Mouse (Mus musculus) hematopoietic multipotent progenitor cell, adult 10-12 weeks (in vitro differentiated cells): Measurements from ENCODE around the gene Stum. TPM values are rescaled to one million over a fixed set of nuclear protein-coding genes. Genes with fewer than 3 reads are reported as not detected.

ENCODE experiments used
- polyA plus RNA-seq: library from polyadenylated mRNA; stranded (reverse); fragments of >175 nt; gene quantifications from 2 replicates; pipeline ENCODE4 v1.2.3, GENCODE M21; 2012; ENCODE audit warnings: low replicate concordance

The Stum gene
- 0.15 and 0.51 TPM in 2 replicates for polyA plus RNA-seq

DNA sequence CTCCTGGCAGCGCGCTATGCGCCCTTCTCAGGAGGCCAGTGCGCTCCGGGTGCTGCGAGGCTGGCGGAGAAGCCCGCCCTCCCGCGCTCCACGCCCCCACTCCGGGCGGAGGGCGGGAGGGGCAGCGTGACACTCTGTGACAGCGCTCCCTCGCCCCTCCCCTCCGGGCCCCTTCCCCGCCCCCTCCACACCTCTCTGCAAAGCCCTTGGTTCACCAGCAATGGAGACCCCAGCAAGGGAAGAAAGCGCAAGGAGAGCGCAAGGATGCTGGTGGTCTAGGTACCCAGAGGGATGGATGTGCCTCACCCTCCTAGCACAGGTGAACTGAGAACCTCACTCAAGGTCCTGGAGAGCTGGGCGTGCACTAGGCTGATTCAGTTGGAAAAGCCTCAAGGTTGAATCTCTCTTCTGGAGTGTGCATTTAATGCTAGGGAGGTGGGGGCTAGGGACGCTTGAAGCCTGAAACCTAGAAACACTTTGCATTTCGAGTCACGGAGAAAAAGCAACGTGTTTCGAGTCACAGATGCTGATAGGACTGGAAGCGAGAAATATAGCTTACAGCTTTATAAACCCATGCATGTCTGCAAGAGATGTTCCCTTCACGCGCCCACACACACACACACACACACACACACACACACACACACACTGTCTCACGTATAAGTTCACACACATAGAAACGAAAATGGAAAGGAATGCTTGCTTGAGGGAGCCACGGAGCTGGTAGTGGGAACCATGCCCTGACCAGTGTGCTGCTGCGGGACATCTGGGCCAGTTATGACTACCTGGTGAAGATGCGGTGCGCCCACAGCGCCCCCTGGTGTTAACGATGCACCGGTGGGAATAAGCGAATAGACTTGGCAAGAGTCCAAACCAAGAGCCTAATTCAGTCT is at the start of gene Stum:
Stum (minus strand) TSS at position 106 of the 893 bp plus-strand sequence.

Other genes with a start within 250 kb of the Stum start
- gene Psen2, start 220.1 kb downstream of the Stum start, polyA plus RNA-seq, result 57.4 and 69.8 TPM in 2 replicates
- 80.1 and 99.8 TPM in 2 replicates for gene Itpkb, start 153.0 kb downstream of the Stum start, polyA plus RNA-seq
- gene Parp1, start 85.4 kb upstream of the Stum start, polyA plus RNA-seq, result 58.5 and 92.0 TPM in 2 replicates
- gene Lin9, start 157.6 kb upstream of the Stum start, polyA plus RNA-seq, result 0.91 and 1.3 TPM in 2 replicates
- not detected in 2 replicates for gene Mixl1, start 213.5 kb upstream of the Stum start, polyA plus RNA-seq
- gene Acbd3, start 242.5 kb upstream of the Stum start, polyA plus RNA-seq, result 8.9 and 11.8 TPM in 2 replicates